Mouse (Mus musculus): ENCODE results near the gene Acp1.

The Acp1 gene

DNA sequence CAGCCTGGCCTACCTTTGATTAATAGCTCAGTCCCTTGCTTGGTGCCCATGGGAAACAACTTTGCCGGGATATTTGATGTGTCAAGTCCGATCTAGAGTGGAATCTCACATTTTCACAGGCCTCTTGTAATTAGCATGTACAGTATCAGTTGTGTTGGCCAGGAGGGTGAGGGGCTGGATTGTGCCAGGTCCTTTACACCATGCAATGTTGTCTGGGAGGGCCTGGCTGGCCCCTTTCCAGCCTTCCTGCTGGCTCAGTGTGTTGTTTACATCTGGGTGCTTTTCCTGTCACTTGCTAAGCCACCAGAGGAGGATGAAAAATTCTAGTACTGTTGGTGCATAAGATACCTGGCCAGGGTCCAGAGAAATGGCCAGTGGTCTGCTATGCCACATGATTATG is 47.0 kb downstream of the Acp1 start:
- DNase-seq (ENCODE audit: extremely low spot score) = no peak

DNA sequence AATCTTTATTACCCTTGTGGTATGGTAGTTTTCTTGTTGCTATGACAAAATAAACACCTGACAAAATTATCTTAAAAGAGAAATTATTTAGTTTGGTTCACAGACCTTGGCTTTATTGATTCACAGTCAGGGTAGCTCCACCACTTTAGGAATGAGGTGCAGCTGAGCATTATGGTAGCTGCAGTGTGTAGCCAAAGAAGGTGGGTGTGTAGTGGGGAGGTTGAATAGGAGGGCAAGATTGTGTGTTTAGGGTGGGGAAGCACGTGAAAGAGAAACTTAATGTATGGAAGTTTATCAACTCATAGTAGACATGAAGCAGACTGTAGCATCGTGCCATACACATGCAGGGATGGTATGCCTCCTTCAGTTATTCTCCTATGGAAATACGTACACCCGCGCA is 55.2 kb downstream of the Acp1 start:
- no peak for DNase-seq (ENCODE audit: extremely low spot score)

DNA sequence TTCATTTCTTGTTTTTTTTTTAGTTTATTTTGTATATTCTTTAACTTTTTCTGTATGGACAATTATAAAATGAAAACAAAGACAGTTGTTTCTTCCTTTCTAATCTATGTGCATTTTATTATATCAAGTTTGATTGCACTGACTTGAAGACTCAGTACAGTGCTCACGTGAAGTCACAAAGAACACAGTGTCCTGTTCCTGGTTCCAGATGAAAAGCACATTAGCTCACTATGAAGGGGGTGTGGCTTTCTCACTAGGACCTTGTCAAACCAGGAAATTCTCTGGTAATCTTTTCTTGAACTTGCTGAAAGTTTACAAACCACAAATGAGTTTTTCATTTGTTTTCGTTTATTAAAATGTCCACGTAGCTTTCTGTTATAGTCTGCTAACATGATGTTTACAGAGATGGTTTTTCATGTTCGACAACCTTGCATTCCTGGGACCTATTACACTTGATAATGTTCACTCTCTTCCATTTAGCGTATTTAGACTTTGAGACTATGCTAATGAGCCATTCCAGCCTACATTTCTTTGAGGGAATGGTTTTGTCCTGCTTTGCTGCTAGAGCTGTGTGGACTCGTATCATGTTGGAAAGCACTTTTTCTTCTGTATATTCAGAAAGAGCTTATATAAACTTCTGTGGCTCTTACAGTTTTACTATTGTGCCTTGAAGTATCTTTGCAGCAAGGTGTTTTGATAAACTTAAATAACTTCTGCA is 55.8 kb downstream of the Acp1 start:
- DNase-seq (ENCODE audit: extremely low spot score) = no peak

DNA sequence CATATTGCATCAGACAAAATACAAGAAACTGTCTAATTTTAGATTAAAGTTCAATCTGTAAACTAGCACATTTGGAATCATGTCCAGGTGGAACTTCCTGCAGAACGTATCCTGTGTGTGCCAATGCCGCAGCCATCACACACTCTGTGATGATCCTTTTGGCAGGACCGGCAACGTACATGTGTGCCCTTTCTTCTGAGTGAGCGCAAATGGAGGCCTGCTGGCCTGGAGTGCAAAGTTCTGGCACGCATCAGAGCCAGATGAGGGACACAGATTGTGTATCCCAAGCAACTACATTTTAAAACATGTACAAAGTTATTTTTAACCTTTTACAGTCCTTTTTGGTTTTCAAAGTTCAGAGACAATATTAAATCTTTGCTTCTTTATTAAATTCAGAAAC is 59.5 kb downstream of the Acp1 start:
- DNase-seq (ENCODE audit: extremely low spot score) = no peak

DNA sequence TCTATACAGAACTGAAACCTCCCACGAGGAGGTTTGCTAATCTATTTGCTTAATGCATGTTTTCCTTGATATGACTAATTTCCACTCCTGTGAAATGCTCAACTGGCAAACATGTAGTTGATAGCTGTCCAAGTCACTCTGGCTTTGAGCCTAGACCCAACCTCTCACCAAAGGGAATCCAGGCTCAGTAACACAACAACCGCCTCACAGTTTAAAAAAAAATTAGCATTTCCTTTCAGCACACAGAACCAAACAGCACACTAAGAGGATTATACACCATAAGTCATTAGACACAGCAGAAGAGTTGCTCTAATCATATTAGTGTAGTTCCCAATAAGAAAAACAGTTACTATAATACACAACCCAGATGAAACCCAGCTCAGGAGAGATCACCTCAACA is 60.5 kb downstream of the Acp1 start:
- no peak for DNase-seq (ENCODE audit: extremely low spot score)

DNA sequence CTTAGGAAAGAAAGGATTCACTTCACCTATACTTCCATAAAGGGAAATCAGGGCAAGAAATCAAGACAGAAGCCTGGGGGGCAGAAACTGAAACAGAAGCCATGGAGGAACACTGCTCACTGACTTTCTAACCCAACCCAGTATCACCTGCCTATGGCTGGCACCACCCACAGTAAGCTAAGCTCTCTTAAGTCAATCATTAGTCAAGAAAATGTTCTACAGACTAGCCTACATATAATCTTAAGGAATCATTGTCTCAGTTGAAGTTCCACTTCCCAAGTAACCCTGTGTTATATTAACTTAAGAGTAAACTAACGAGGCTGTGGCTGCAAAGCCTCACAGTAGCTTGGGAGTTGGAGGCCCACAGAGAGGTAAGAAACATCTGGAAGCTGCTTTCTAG is 62.9 kb downstream of the Acp1 start:
- no peak for DNase-seq (ENCODE audit: extremely low spot score)
